Mouse (Mus musculus) hindbrain, embryonic 12.5 days (tissue): ENCODE measurements around the gene Zfp811. TPM values are rescaled to one million over a fixed set of nuclear protein-coding genes. Genes with fewer than 3 reads are reported as not detected.

Experiments used
- ATAC-seq: fragments of 200-750 bp; cut with Nextera tagmentation; 2 replicates; pipeline ENCODE4 v1.8.0; 2017; ENCODE audit warnings: moderate TSS enrichment; ENCODE audit not compliant: low FRiP score
- H3K27ac ChIP-seq: fragments of 300-500 bp; sonication (generic); 2 replicates; pipeline ENCODE4 v1.5.1; 2016; ENCODE audit warnings: mild to moderate bottlenecking
- H3K27me3 ChIP-seq: fragments of 300-500 bp; sonication (generic); 2 replicates; pipeline ENCODE4 v1.6.1; 2016; ENCODE audit warnings: mild to moderate bottlenecking
- H3K36me3 ChIP-seq: fragments of 300-500 bp; sonication (generic); 2 replicates; pipeline ENCODE4 v1.6.1; 2016; ENCODE audit warnings: mild to moderate bottlenecking
- H3K4me1 ChIP-seq: fragments of 300-500 bp; sonication (generic); 2 replicates; pipeline ENCODE4 v1.6.1; 2016
- H3K4me2 ChIP-seq: fragments of 300-500 bp; sonication (generic); replicated peaks from 2 replicates; pipeline ENCODE4 v1.6.1; 2016; ENCODE audit warnings: mild to moderate bottlenecking
- H3K4me3 ChIP-seq: fragments of 300-500 bp; sonication (generic); 2 replicates; pipeline ENCODE4 v1.5.1; 2016; ENCODE audit warnings: mild to moderate bottlenecking
- H3K9ac ChIP-seq: fragments of 300-500 bp; sonication (generic); 2 replicates; pipeline ENCODE4 v1.6.1; 2016; ENCODE audit warnings: mild to moderate bottlenecking, moderate library complexity
- H3K9me3 ChIP-seq: fragments of 300-500 bp; sonication (generic); replicated peaks from 2 replicates; pipeline ENCODE4 v1.6.1; 2016; ENCODE audit warnings: mild to moderate bottlenecking
- WGBS: fragments of 180-500 bp; shearing (Covaris S2); methylation state at CpG from one replicate; pipeline ENCODE4 v1.1.7; 2016; 5-methylcytosine and 5-hydroxymethylcytosine counted together
- polyA plus RNA-seq: library from polyadenylated mRNA; unstranded; fragments of >200 nt; fragmentation: Nextera tagmentation; extraction: Ambion mirVana; gene quantifications from 2 replicates; pipeline ENCODE4 v1.2.1, GENCODE M21; 2016

The Zfp811 gene
- polyA plus RNA-seq, 1 experiment from 2014 or later = 46.4 TPM

GRCm38 (mm10) chr17:32789244-32789643 is 20.5 kb downstream of the Zfp811 start:
- no peak for ATAC-seq
- WGBS = 78% methylated on average over 8 of the region's 8 CpGs
- Histone ChIP-seq H3K9ac (no peak overlapping the region), H3K4me1 (peaks cover 24% of the 10 kb centered on the region), H3K27me3 (no peaks in the 10 kb centered on the region), H3K4me3 (no peak overlapping the region), H3K9me3 (no peaks in the 10 kb centered on the region), H3K4me2 (peak overlapping the region; percentile 63), H3K36me3 (peaks cover 8% of the 10 kb centered on the region), H3K27ac (no peak overlapping the region)

- Histone ChIP-seq H3K4me3 (peak overlapping the region; percentile 89), H3K9me3 (0 out of 2 replicates have a peak, but pooled peaks cover 1% of the 10 kb centered on the region), H3K4me1 (peaks cover 24% of the 10 kb centered on the region), H3K4me2 (peak overlapping the region; percentile 63), H3K27ac (no peak overlapping the region), H3K36me3 (peaks cover 15% of the 10 kb centered on the region), H3K27me3 (no peaks in the 10 kb centered on the region), H3K9ac (peak overlapping the region; percentile 48)
- ATAC-seq = no peak
- WGBS = 15% methylated on average over 9 of the region's 9 CpGs
Measured at GRCm38 (mm10) chr17:32788576-32788975, 21.2 kb downstream of the Zfp811 start.

- Histone ChIP-seq H3K36me3 (peaks cover 19% of the 10 kb centered on the region), H3K27me3 (no peaks in the 10 kb centered on the region), H3K9me3 (0 out of 2 replicates have a peak, but pooled peaks cover 4% of the 10 kb centered on the region), H3K4me1 (peaks cover 24% of the 10 kb centered on the region), H3K9ac (peak within 1 kb of the TSS; percentile 94), H3K4me3 (peak within 1 kb of the TSS; percentile 89), H3K4me2 (peak within 1 kb of the TSS; percentile 63), H3K27ac (peak within 1 kb of the TSS; percentile 93)
- WGBS = under 1% methylated on average over 22 of the region's 22 CpGs
- peak; percentile 96 for ATAC-seq
Measured at GRCm38 (mm10) chr17:32788094-32788559, 21.6 kb downstream of the Zfp811 start, which contains the start of gene Zfp871. Gene Zfp871 (minus strand): TSS chr17:32788287.

- under 1% methylated on average over 31 of the region's 31 CpGs for WGBS
- Histone ChIP-seq H3K9ac (peak overlapping the region; percentile 94), H3K27ac (peak overlapping the region; percentile 93), H3K9me3 (0 out of 2 replicates have a peak, but pooled peaks cover 4% of the 10 kb centered on the region), H3K4me3 (peak overlapping the region; percentile 89), H3K4me1 (peaks cover 24% of the 10 kb centered on the region), H3K27me3 (no peaks in the 10 kb centered on the region), H3K4me2 (peak overlapping the region; percentile 63), H3K36me3 (peaks cover 20% of the 10 kb centered on the region)
- peak; percentile 93 for ATAC-seq
Measured at GRCm38 (mm10) chr17:32787436-32788093, 22.2 kb downstream of the Zfp811 start.

- Histone ChIP-seq H3K4me1 (peaks cover 24% of the 10 kb centered on the region), H3K9me3 (0 out of 2 replicates have a peak, but pooled peaks cover 4% of the 10 kb centered on the region), H3K27ac (no peak overlapping the region), H3K9ac (peak overlapping the region; percentile 94), H3K4me2 (peak overlapping the region; percentile 63), H3K4me3 (peak overlapping the region; percentile 89), H3K27me3 (no peaks in the 10 kb centered on the region), H3K36me3 (peaks cover 20% of the 10 kb centered on the region)
- ATAC-seq = no peak
- WGBS = 72% methylated on average over 6 of the region's 6 CpGs
Measured at GRCm38 (mm10) chr17:32786944-32787343, 22.8 kb downstream of the Zfp811 start.

- Histone ChIP-seq H3K27me3 (no peaks in the 10 kb centered on the region), H3K36me3 (peaks cover 20% of the 10 kb centered on the region), H3K9me3 (0 out of 2 replicates have a peak, but pooled peaks cover 4% of the 10 kb centered on the region), H3K4me3 (no peak overlapping the region), H3K9ac (no peak overlapping the region), H3K27ac (no peak overlapping the region), H3K4me2 (peak overlapping the region; percentile 26; the same call in 1 of the 2 replicates), H3K4me1 (peaks cover 24% of the 10 kb centered on the region)
- no peak for ATAC-seq
- WGBS = 88% methylated on average over 3 of the region's 3 CpGs
Measured at GRCm38 (mm10) chr17:32785656-32786055, 24.1 kb downstream of the Zfp811 start.

- H3K9ac ChIP-seq = no peak overlapping the region
- H3K36me3 ChIP-seq = peaks cover 53% of the 10 kb centered on the region
- H3K4me2 ChIP-seq = no peak overlapping the region
- ATAC-seq = no peak
- H3K4me3 ChIP-seq = no peak overlapping the region
- no peak overlapping the region for H3K27ac ChIP-seq
- no peaks in the 10 kb centered on the region for H3K4me1 ChIP-seq
- no peaks in the 10 kb centered on the region for H3K9me3 ChIP-seq
- no peaks in the 10 kb centered on the region for H3K27me3 ChIP-seq
- WGBS = 97% methylated on average over 3 of the region's 3 CpGs
Measured at GRCm38 (mm10) chr17:32777564-32777963, 32.2 kb downstream of the Zfp811 start.

- Histone ChIP-seq H3K9me3 (peaks cover 3% of the 10 kb centered on the region; the same call in 1 of the 2 replicates), H3K27ac (no peak overlapping the region), H3K9ac (no peak overlapping the region), H3K4me3 (no peak overlapping the region), H3K27me3 (no peaks in the 10 kb centered on the region), H3K36me3 (peaks cover 86% of the 10 kb centered on the region), H3K4me2 (no peak overlapping the region), H3K4me1 (no peaks in the 10 kb centered on the region)
- WGBS = 92% methylated on average over 1 of the region's 1 CpGs
- no peak for ATAC-seq
Measured at GRCm38 (mm10) chr17:32771213-32771612, 38.5 kb downstream of the Zfp811 start.

GRCm38 (mm10) chr17:32766422-32766821 is 43.3 kb downstream of the Zfp811 start:
- H3K27me3 ChIP-seq = no peaks in the 10 kb centered on the region
- peaks cover 71% of the 10 kb centered on the region for H3K36me3 ChIP-seq
- 99% methylated on average over 2 of the region's 2 CpGs for WGBS
- no peak overlapping the region for H3K27ac ChIP-seq
- H3K4me1 ChIP-seq = no peaks in the 10 kb centered on the region
- H3K9me3 ChIP-seq = peaks cover 6% of the 10 kb centered on the region; the same call in 1 of the 2 replicates
- H3K9ac ChIP-seq = no peak overlapping the region
- no peak overlapping the region for H3K4me3 ChIP-seq
- no peak overlapping the region for H3K4me2 ChIP-seq
- no peak for ATAC-seq

GRCm38 (mm10) chr17:32757331-32757730 is 52.4 kb downstream of the Zfp811 start:
- 73% methylated on average over 5 of the region's 5 CpGs for WGBS
- no peak for ATAC-seq
- H3K4me1 ChIP-seq = no peaks in the 10 kb centered on the region

GRCm38 (mm10) chr17:32753634-32754033 is 56.1 kb downstream of the Zfp811 start:
- Histone ChIP-seq H3K4me2 (no peak overlapping the region), H3K9ac (no peak overlapping the region), H3K4me3 (no peak overlapping the region), H3K27ac (no peak overlapping the region), H3K36me3 (no peaks in the 10 kb centered on the region), H3K4me1 (no peaks in the 10 kb centered on the region), H3K27me3 (no peaks in the 10 kb centered on the region), H3K9me3 (no peaks in the 10 kb centered on the region)
- ATAC-seq = no peak
- 13% methylated on average over 12 of the region's 12 CpGs for WGBS

More at GRCm38 (mm10) chr17:32757331-32757730, 52.4 kb downstream of the Zfp811 start:
- Histone ChIP-seq H3K9me3 (no peaks in the 10 kb centered on the region), H3K4me3 (no peak overlapping the region), H3K9ac (no peak overlapping the region), H3K36me3 (no peaks in the 10 kb centered on the region), H3K27ac (no peak overlapping the region), H3K27me3 (no peaks in the 10 kb centered on the region), H3K4me2 (no peak overlapping the region)

GRCm38 (mm10) chr17:32752813-32753360 is 56.8 kb downstream of the Zfp811 start:
- no peak overlapping the region for H3K4me2 ChIP-seq
- no peak overlapping the region for H3K9ac ChIP-seq
- no peak overlapping the region for H3K27ac ChIP-seq
- no peaks in the 10 kb centered on the region for H3K4me1 ChIP-seq
- ATAC-seq = no peak
- H3K4me3 ChIP-seq = no peak overlapping the region
- no peaks in the 10 kb centered on the region for H3K9me3 ChIP-seq
- H3K36me3 ChIP-seq = no peaks in the 10 kb centered on the region
- no peaks in the 10 kb centered on the region for H3K27me3 ChIP-seq
- WGBS = 88% methylated on average over 6 of the region's 6 CpGs
